Mouse (Mus musculus): Measurements from ENCODE around the gene Zbtb3. TPM values are rescaled to one million over a fixed set of nuclear protein-coding genes. Genes with fewer than 3 reads are reported as not detected.

Gene Zbtb3
- polyA plus RNA-seq, 1 experiment, result 40.5 TPM

GRCm38 (mm10) chr19:8765562-8765961 lies 36.8 kb upstream of the Zbtb3 start:
- Histone ChIP-seq H3K27ac (ENCODE audit: control insufficient read depth, insufficient read depth, low read depth, low read length) (no peak overlapping the region), H3K27me3 (ENCODE audit: control insufficient read depth, insufficient read depth, low read length) (no peaks in the 10 kb centered on the region), H3K4me3 (ENCODE audit: control insufficient read depth, low read depth, low read length) (no peak overlapping the region), H3K4me1 (ENCODE audit: control insufficient read depth, insufficient read depth, low read length) (peaks cover 2% of the 10 kb centered on the region; the same call in 1 of the 2 replicates), H3K36me3 (ENCODE audit: control insufficient read depth, insufficient read depth, low read length) (peaks cover 10% of the 10 kb centered on the region)
- no peak for TF ChIP-seq POLR2A (IDR thresholded peaks at IDR 0.05; ENCODE audit: control insufficient read depth, low read depth, low read length)
- no peak for TF ChIP-seq CTCF (IDR thresholded peaks at IDR 0.05; ENCODE audit: control insufficient read depth, insufficient read depth, insufficient replicate concordance, low read depth, low read length)

GRCm38 (mm10) chr19:8770567-8771270 lies 31.6 kb upstream of the Zbtb3 start, which contains the start of gene Tmem223:
Gene Tmem223 (plus strand): TSS chr19:8770996.
- peak within 1 kb of the TSS; percentile 56 for H3K27ac ChIP-seq (ENCODE audit: control insufficient read depth, insufficient read depth, low read depth, low read length)
- TF ChIP-seq CTCF (IDR thresholded peaks at IDR 0.05; ENCODE audit: control insufficient read depth, insufficient read depth, insufficient replicate concordance, low read depth, low read length) (no peak), POLR2A (IDR thresholded peaks at IDR 0.05; ENCODE audit: control insufficient read depth, low read depth, low read length) (peak; percentile 76)
- H3K4me1 ChIP-seq (ENCODE audit: control insufficient read depth, insufficient read depth, low read length), result peaks cover 6% of the 10 kb centered on the region
- no peaks in the 10 kb centered on the region for H3K27me3 ChIP-seq (ENCODE audit: control insufficient read depth, insufficient read depth, low read length)
- peaks cover 2% of the 10 kb centered on the region for H3K36me3 ChIP-seq (ENCODE audit: control insufficient read depth, insufficient read depth, low read length)
- peak within 1 kb of the TSS; percentile 85 for H3K4me3 ChIP-seq (ENCODE audit: control insufficient read depth, low read depth, low read length)

- Histone ChIP-seq H3K27ac (ENCODE audit: control insufficient read depth, insufficient read depth, low read depth, low read length) (no peak overlapping the region; the same call in 1 of the 2 replicates), H3K4me1 (ENCODE audit: control insufficient read depth, insufficient read depth, low read length) (peaks cover 6% of the 10 kb centered on the region), H3K36me3 (ENCODE audit: control insufficient read depth, insufficient read depth, low read length) (no peaks in the 10 kb centered on the region), H3K27me3 (ENCODE audit: control insufficient read depth, insufficient read depth, low read length) (no peaks in the 10 kb centered on the region), H3K4me3 (ENCODE audit: control insufficient read depth, low read depth, low read length) (peak overlapping the region; percentile 59; the same call in 1 of the 2 replicates)
- no peak for TF ChIP-seq POLR2A (IDR thresholded peaks at IDR 0.05; ENCODE audit: control insufficient read depth, low read depth, low read length)
- TF ChIP-seq CTCF (IDR thresholded peaks at IDR 0.05; ENCODE audit: control insufficient read depth, insufficient read depth, insufficient replicate concordance, low read depth, low read length), result no peak
Measured at GRCm38 (mm10) chr19:8772996-8773395, 29.4 kb upstream of the Zbtb3 start.

GRCm38 (mm10) chr19:8773409-8773808 lies 28.9 kb upstream of the Zbtb3 start:
- H3K36me3 ChIP-seq (ENCODE audit: control insufficient read depth, insufficient read depth, low read length), result no peaks in the 10 kb centered on the region
- no peaks in the 10 kb centered on the region for H3K27me3 ChIP-seq (ENCODE audit: control insufficient read depth, insufficient read depth, low read length)
- TF ChIP-seq POLR2A (IDR thresholded peaks at IDR 0.05; ENCODE audit: control insufficient read depth, low read depth, low read length) (no peak), CTCF (IDR thresholded peaks at IDR 0.05; ENCODE audit: control insufficient read depth, insufficient read depth, insufficient replicate concordance, low read depth, low read length) (no peak)
- peak overlapping the region; percentile 59 for H3K4me3 ChIP-seq (ENCODE audit: control insufficient read depth, low read depth, low read length)
- peaks cover 6% of the 10 kb centered on the region for H3K4me1 ChIP-seq (ENCODE audit: control insufficient read depth, insufficient read depth, low read length)
- H3K27ac ChIP-seq (ENCODE audit: control insufficient read depth, insufficient read depth, low read depth, low read length), result peak overlapping the region; percentile 68; the same call in 1 of the 2 replicates

- H3K4me1 ChIP-seq (ENCODE audit: control insufficient read depth, insufficient read depth, low read length), result peaks cover 6% of the 10 kb centered on the region
- H3K36me3 ChIP-seq (ENCODE audit: control insufficient read depth, insufficient read depth, low read length), result no peaks in the 10 kb centered on the region
Measured at GRCm38 (mm10) chr19:8774086-8774835, 28.1 kb upstream of the Zbtb3 start, which contains the start of gene Tmem179b. Gene Tmem179b (minus strand): TSS chr19:8774467.

GRCm38 (mm10) chr19:8774951-8775421 lies 27.4 kb upstream of the Zbtb3 start:
- H3K36me3 ChIP-seq (ENCODE audit: control insufficient read depth, insufficient read depth, low read length), result no peaks in the 10 kb centered on the region
- peaks cover 6% of the 10 kb centered on the region for H3K4me1 ChIP-seq (ENCODE audit: control insufficient read depth, insufficient read depth, low read length)
- peak overlapping the region; percentile 89 for H3K4me3 ChIP-seq (ENCODE audit: control insufficient read depth, low read depth, low read length)
- H3K27me3 ChIP-seq (ENCODE audit: control insufficient read depth, insufficient read depth, low read length), result no peaks in the 10 kb centered on the region
- H3K27ac ChIP-seq (ENCODE audit: control insufficient read depth, insufficient read depth, low read depth, low read length), result peak overlapping the region; percentile 98
- TF ChIP-seq POLR2A (IDR thresholded peaks at IDR 0.05; ENCODE audit: control insufficient read depth, low read depth, low read length) (no peak), CTCF (IDR thresholded peaks at IDR 0.05; ENCODE audit: control insufficient read depth, insufficient read depth, insufficient replicate concordance, low read depth, low read length) (no peak)

More at GRCm38 (mm10) chr19:8774086-8774835, 28.1 kb upstream of the Zbtb3 start, which contains the start of gene Tmem179b:
- no peak for TF ChIP-seq CTCF (IDR thresholded peaks at IDR 0.05; ENCODE audit: control insufficient read depth, insufficient read depth, insufficient replicate concordance, low read depth, low read length)
- peak; percentile 94 for TF ChIP-seq POLR2A (IDR thresholded peaks at IDR 0.05; ENCODE audit: control insufficient read depth, low read depth, low read length)
- Histone ChIP-seq H3K27me3 (ENCODE audit: control insufficient read depth, insufficient read depth, low read length) (no peaks in the 10 kb centered on the region), H3K27ac (ENCODE audit: control insufficient read depth, insufficient read depth, low read depth, low read length) (peak within 1 kb of the TSS; percentile 98), H3K4me3 (ENCODE audit: control insufficient read depth, low read depth, low read length) (peak within 1 kb of the TSS; percentile 89)

Measured in testis, adult 2 months (tissue).